Mouse (Mus musculus) cerebellum, postnatal 36 days (tissue): ENCODE measurements around the gene Dio1.

Experiments
- DNase-seq, 2 experiments: peaks; one replicate each; pipeline ENCODE4 v3.0.0; 2021 to 2022; ENCODE audit warnings: mixed read lengths in 2 of 2

Gene Dio1

GRCm38 (mm10) chr4:107306966-107307365 lies at the start of gene Dio1:
Gene Dio1 (minus strand): TSS chr4:107307169.
- DNase-seq = peak; percentile 72 to 74

GRCm38 (mm10) chr4:107354543-107354942 lies 47.6 kb upstream of the Dio1 start:
- DNase-seq = no peak

GRCm38 (mm10) chr4:107354126-107354525 lies 47.2 kb upstream of the Dio1 start:
- no peak for DNase-seq

GRCm38 (mm10) chr4:107353612-107354011 lies 46.6 kb upstream of the Dio1 start:
- no peak for DNase-seq

- no peak for DNase-seq
Observed at GRCm38 (mm10) chr4:107351368-107351767, 44.4 kb upstream of the Dio1 start.

GRCm38 (mm10) chr4:107349311-107350008 lies 42.5 kb upstream of the Dio1 start:
- DNase-seq = peak; percentile 27 to 42

- no peak for DNase-seq
Observed at GRCm38 (mm10) chr4:107348529-107349310, 41.8 kb upstream of the Dio1 start.

GRCm38 (mm10) chr4:107347221-107347620 lies 40.3 kb upstream of the Dio1 start:
- no peak for DNase-seq

- DNase-seq = no peak
Observed at GRCm38 (mm10) chr4:107344612-107345011, 37.6 kb upstream of the Dio1 start.

- no peak for DNase-seq
Observed at GRCm38 (mm10) chr4:107341354-107341753, 34.4 kb upstream of the Dio1 start.

GRCm38 (mm10) chr4:107337455-107337854 lies 30.5 kb upstream of the Dio1 start:
- no peak for DNase-seq

- DNase-seq = no peak
Observed at GRCm38 (mm10) chr4:107336356-107336755, 29.4 kb upstream of the Dio1 start.

- DNase-seq = no peak
Observed at GRCm38 (mm10) chr4:107333514-107333913, 26.5 kb upstream of the Dio1 start.

- no peak for DNase-seq
Observed at GRCm38 (mm10) chr4:107328530-107328929, 21.6 kb upstream of the Dio1 start.

- DNase-seq = no peak
Observed at GRCm38 (mm10) chr4:107323113-107323512, 16.1 kb upstream of the Dio1 start.

GRCm38 (mm10) chr4:107321041-107321440 lies 14.1 kb upstream of the Dio1 start:
- no peak for DNase-seq

GRCm38 (mm10) chr4:107318646-107319045 lies 11.7 kb upstream of the Dio1 start:
- no peak for DNase-seq

- no peak for DNase-seq
Observed at GRCm38 (mm10) chr4:107314479-107314805, 7.5 kb upstream of the Dio1 start.

GRCm38 (mm10) chr4:107313690-107314478 lies 6.9 kb upstream of the Dio1 start, which contains the start of gene Yipf1:
Gene Yipf1 (plus strand): TSS chr4:107314363.
- DNase-seq = peak; percentile 88 to 90

GRCm38 (mm10) chr4:107303531-107303930 lies 3.4 kb downstream of the Dio1 start:
- DNase-seq = no peak

GRCm38 (mm10) chr4:107302832-107303231 lies 4.1 kb downstream of the Dio1 start:
- DNase-seq = no peak

GRCm38 (mm10) chr4:107302221-107302620 lies 4.7 kb downstream of the Dio1 start:
- peak in 1 of 2 experiments; percentile 18 for DNase-seq

- no peak for DNase-seq
Observed at GRCm38 (mm10) chr4:107300902-107301555, 5.9 kb downstream of the Dio1 start.
